Comparison of ENCODE assay signal across 25 mouse cellular contexts in genomic region chr17:34567311-34567710, GRCm38 (mm10).
"Had no signal": no experiment of that assay in that cellular context is flagged by ENCODE, and none has a peak within 500 bp of the region (broad histone marks: within the 10 kb centered on the region; RNA-seq: fewer than 3 reads in every experiment).

No protein-coding gene starts in this region.

- H3K4me3 ChIP-seq: limb, embryonic 10.5 days; limb, embryonic 12.5 days; limb, embryonic 13.5 days; limb, embryonic 15.5 days; liver, embryonic 12.5 days; liver, embryonic 13.5 days; liver, embryonic 15.5 days; lung, embryonic 15.5 days; megakaryocyte, embryonic 14.5 days; midbrain, embryonic 10.5 days; midbrain, embryonic 12.5 days; midbrain, embryonic 13.5 days; midbrain, embryonic 15.5 days; myocyte had no signal

- H3K36me3 ChIP-seq: limb, embryonic 12.5 days; limb, embryonic 13.5 days; limb, embryonic 15.5 days; liver, embryonic 12.5 days; liver, embryonic 13.5 days; liver, embryonic 15.5 days; lung, embryonic 15.5 days; midbrain, embryonic 10.5 days; midbrain, embryonic 12.5 days; midbrain, embryonic 13.5 days; midbrain, embryonic 15.5 days had no signal

- H3K27me3 ChIP-seq: lung, embryonic 15.5 days had no signal

- DNase-seq: left cerebral cortex, postnatal 4 days; liver; liver, embryonic 13.5 days; liver, postnatal 0 days; lung, adult 18-20 months; lung, adult 2 months; lung, embryonic 14.5 days; lung, postnatal 10 days; lung, postnatal 14 days; lung, postnatal 36 days; lung, postnatal 4 days; midbrain, embryonic 14.5 days had no signal

- H3K4me1 ChIP-seq: liver, embryonic 15.5 days; midbrain, embryonic 15.5 days had no signal

- H3K9me3 ChIP-seq: limb, embryonic 10.5 days; limb, embryonic 12.5 days; limb, embryonic 13.5 days; limb, embryonic 15.5 days; liver, embryonic 12.5 days; liver, embryonic 13.5 days; liver, embryonic 15.5 days; lung, embryonic 15.5 days; midbrain, embryonic 10.5 days; midbrain, embryonic 12.5 days; midbrain, embryonic 13.5 days; midbrain, embryonic 15.5 days had no signal
